Mouse (Mus musculus): Measurements from ENCODE around the gene Atp6v1fnb.
A peak's percentile ranks its signal among the peaks of the same experiment; 100 is the strongest.

Gene Atp6v1fnb

GRCm38 (mm10) chr6:29467583-29468354 lies 3.5 kb upstream of the Atp6v1fnb start, which contains the start of gene Atp6v1f:
Gene Atp6v1f (plus strand): TSS chr6:29467718.
- DNase-seq (ENCODE audit: low spot score in 2 of 2), result peak; percentile 82 to 87

GRCm38 (mm10) chr6:29468851-29469250 lies 2.4 kb upstream of the Atp6v1fnb start:
- no peak for DNase-seq (ENCODE audit: low spot score in 2 of 2)

- peak; percentile 50 to 63 for DNase-seq (ENCODE audit: low spot score in 2 of 2)
These were observed 2.9 kb downstream of the Atp6v1fnb start for GRCm38 (mm10) chr6:29473941-29474691.

GRCm38 (mm10) chr6:29474736-29475135 lies 3.5 kb downstream of the Atp6v1fnb start:
- no peak for DNase-seq (ENCODE audit: low spot score in 2 of 2)

GRCm38 (mm10) chr6:29482691-29483090 lies 11.5 kb downstream of the Atp6v1fnb start:
- no peak for DNase-seq (ENCODE audit: low spot score in 2 of 2)

GRCm38 (mm10) chr6:29484716-29485559 lies 13.7 kb downstream of the Atp6v1fnb start:
- peak in 1 of 2 experiments; percentile 52 for DNase-seq (ENCODE audit: low spot score in 2 of 2)

GRCm38 (mm10) chr6:29485951-29486350 lies 14.7 kb downstream of the Atp6v1fnb start:
- DNase-seq (ENCODE audit: low spot score in 2 of 2), result no peak

- no peak for DNase-seq (ENCODE audit: low spot score in 2 of 2)
These were observed 22.9 kb downstream of the Atp6v1fnb start for GRCm38 (mm10) chr6:29494101-29494500.

GRCm38 (mm10) chr6:29496270-29496669 lies 25.0 kb downstream of the Atp6v1fnb start:
- no peak for DNase-seq (ENCODE audit: low spot score in 2 of 2)

- no peak for DNase-seq (ENCODE audit: low spot score in 2 of 2)
These were observed 26.6 kb downstream of the Atp6v1fnb start for GRCm38 (mm10) chr6:29497791-29498190.

- DNase-seq (ENCODE audit: low spot score in 2 of 2), result no peak
These were observed 28.9 kb downstream of the Atp6v1fnb start for GRCm38 (mm10) chr6:29500177-29500576.

- DNase-seq (ENCODE audit: low spot score in 2 of 2), result no peak
These were observed 29.6 kb downstream of the Atp6v1fnb start for GRCm38 (mm10) chr6:29500810-29501209.

- no peak for DNase-seq (ENCODE audit: low spot score in 2 of 2)
These were observed 30.4 kb downstream of the Atp6v1fnb start for GRCm38 (mm10) chr6:29501599-29501998.

- DNase-seq (ENCODE audit: low spot score in 2 of 2), result no peak
These were observed 34.3 kb downstream of the Atp6v1fnb start for GRCm38 (mm10) chr6:29505493-29505892.

GRCm38 (mm10) chr6:29506834-29507233 lies 35.6 kb downstream of the Atp6v1fnb start:
- DNase-seq (ENCODE audit: low spot score in 2 of 2), result no peak

- DNase-seq (ENCODE audit: low spot score in 2 of 2), result no peak
These were observed 36.4 kb downstream of the Atp6v1fnb start, which contains the start of gene Kcp for GRCm38 (mm10) chr6:29507447-29508309. Gene Kcp (minus strand): TSS chr6:29507952.

GRCm38 (mm10) chr6:29509086-29509485 lies 37.8 kb downstream of the Atp6v1fnb start:
- DNase-seq (ENCODE audit: low spot score in 2 of 2), result no peak

GRCm38 (mm10) chr6:29513284-29513683 lies 42.0 kb downstream of the Atp6v1fnb start:
- no peak for DNase-seq (ENCODE audit: low spot score in 2 of 2)

- peak; percentile 36 to 45 for DNase-seq (ENCODE audit: low spot score in 2 of 2)
These were observed 45.9 kb downstream of the Atp6v1fnb start for GRCm38 (mm10) chr6:29517139-29517538.

GRCm38 (mm10) chr6:29522626-29523300 lies 51.5 kb downstream of the Atp6v1fnb start:
- DNase-seq (ENCODE audit: low spot score in 2 of 2), result no peak
